In genomic region chr8:84223322-84224029, GRCm38 (mm10) we compare ENCODE assay signal across 16 mouse cellular contexts. TPM values are rescaled to one million over a fixed set of nuclear protein-coding genes. Genes with fewer than 3 reads are reported as not detected.
A peak's percentile ranks its signal among the peaks of the same experiment; 100 is the strongest.
DNase-seq lines count a peak whose midpoint lies in the region; ATAC-seq and TF ChIP-seq lines count a peak whose summit lies in the region.
"Had no signal": no experiment of that assay in that cellular context is flagged by ENCODE, and none has a peak within 500 bp of the region (broad histone marks: within the 10 kb centered on the region; RNA-seq: fewer than 3 reads in every experiment).

No protein-coding gene starts in this region.

- peaks cover 21% of the 10 kb centered on the region for H3K36me3 ChIP-seq in ES-E14 (ENCODE audit: control insufficient read depth, insufficient read depth, low read length, poor library complexity, severe bottlenecking)

- DNase-seq in gastrocnemius, adult 2 months = no peak
- no peak for DNase-seq in gastrocnemius, postnatal 10 days
- peak; percentile 36 for DNase-seq in lung, postnatal 10 days
- DNase-seq in lung, postnatal 14 days = no peak
- DNase-seq in ES-E14 (ENCODE audit: low read depth, low spot score) = peak; percentile 62
- no peak for DNase-seq in yolk sac, embryonic 10.5 days (ENCODE audit: low spot score)
- DNase-seq: cerebellum, adult 2 months; heart, postnatal 10 days; kidney, adult 18-20 months; lung, embryonic 14.5 days; right cerebral cortex, postnatal 4 days; thymus, postnatal 25 days had no signal

- no peak overlapping the region for H3K4me3 ChIP-seq in gastrocnemius, adult 2 months
- H3K4me3 ChIP-seq in ES-E14 (ENCODE audit: insufficient read depth in 1 of 2, low read depth in 1 of 2, low read length in 2 of 2, poor library complexity in 1 of 2, severe bottlenecking in 1 of 2) = peak overlapping the region; percentile 42 to 48
- H3K4me3 ChIP-seq: limb, embryonic 10.5 days had no signal

- in situ Hi-C loops in ES-E14 (cut with MboI; ENCODE audit: low sequenced_read_pairs in 2 of 2, unreplicated experiment in 2 of 2) = no loop called here

- peaks cover 2 to 6% of the 10 kb centered on the region in 2 experiments; a peak in 1 of 4 replicates for H3K4me1 ChIP-seq in ES-E14 (ENCODE audit: control insufficient read depth in 2 of 2, insufficient read depth in 2 of 2, low read length in 2 of 2, poor library complexity in 1 of 2)
- H3K4me1 ChIP-seq: limb, embryonic 10.5 days had no signal

- peak; percentile 25; the same call in 1 of the 2 replicates for ATAC-seq in granulocyte monocyte progenitor cell, adult 5-6 weeks (replicated peaks; ENCODE audit: poor library complexity, severe bottlenecking)
- ATAC-seq: forebrain, embryonic 16.5 days had no signal

- no peaks in the 10 kb centered on the region for H3K9me3 ChIP-seq in ES-E14 (ENCODE audit: control insufficient read depth, insufficient read depth, low read depth, low read length)
- H3K9me3 ChIP-seq: G1E; limb, embryonic 10.5 days had no signal

- peak overlapping the region; percentile 53 for H3K27ac ChIP-seq in gastrocnemius, adult 2 months
- H3K27ac ChIP-seq in ES-E14 (ENCODE audit: insufficient read depth, low read depth, low read length, poor library complexity, severe bottlenecking) = no peak overlapping the region

- intact Hi-C loops in gastrocnemius, adult 2 months (cut with DNase I) = no loop called here

- TF ChIP-seq CTCF in gastrocnemius, adult 2 months (IDR thresholded peaks at IDR 0.05) = no peak

- H3K9ac ChIP-seq in ES-E14 (ENCODE audit: insufficient read depth, low read depth, low read length, poor library complexity, severe bottlenecking) = 0 out of 2 replicates have a peak overlapping the region, but pooled peaks have one; percentile 24
- H3K9ac ChIP-seq: lung, embryonic 14.5 days had no signal

TF ChIP-seq in ES-E14, 5 proteins besides CTCF, POLR2A, EP300 and RAD21:
- TF ChIP-seq MAFK (IDR thresholded peaks at IDR 0.05; ENCODE audit: insufficient read depth, low read depth, low read length) (no peak), ZC3H11A (IDR thresholded peaks at IDR 0.05; ENCODE audit: borderline replicate concordance, low read depth, low read length) (no peak), HCFC1 (IDR thresholded peaks at IDR 0.05; ENCODE audit: borderline replicate concordance, insufficient read depth, low read length) (no peak), ZNF384 (IDR thresholded peaks at IDR 0.05; ENCODE audit: low read depth, low read length) (no peak), CHD2 (IDR thresholded peaks at IDR 0.05; ENCODE audit: low read depth, low read length) (no peak)
TF ChIP-seq in ES-E14: peak in this region for 0.

RNA-seq across cellular contexts. Expression of gene Zswim4, which starts 13.4 kb away (rescaled TPM):
- total RNA-seq in gastrocnemius, adult 2 months (2021) = 1 to 10 TPM; 5.2 to 8.6 TPM
- 1 to 10 TPM; 7.9 to 8.5 TPM for total RNA-seq in gastrocnemius, postnatal 10 days (2021)
- total RNA-seq in ES-E14 (2012; rRNA removed) = 22.1 and 24.6 TPM in 2 replicates
- total RNA-seq in granulocyte monocyte progenitor cell, adult 5-6 weeks (2014; fragmentation: Nextera tagmentation) = 4.6 and 8.1 TPM in 2 replicates
- total RNA-seq in granulocyte monocyte progenitor cell, adult 5-6 weeks (2017) = 4.5 and 4.8 TPM in 2 replicates

RNA-seq across cellular contexts. Expression of gene D8Ertd738e, which starts 26.0 kb away (rescaled TPM):
- total RNA-seq in gastrocnemius, adult 2 months (2021) = 100 to 1,000 TPM; 187 to 222 TPM
- total RNA-seq in gastrocnemius, postnatal 10 days (2021) = 100 to 1,000 TPM; 180 to 184 TPM
- 148 and 181 TPM in 2 replicates for total RNA-seq in ES-E14 (2012; rRNA removed)
- total RNA-seq in granulocyte monocyte progenitor cell, adult 5-6 weeks (2014; fragmentation: Nextera tagmentation) = 145 and 151 TPM in 2 replicates
- 66.2 and 88.3 TPM in 2 replicates for total RNA-seq in granulocyte monocyte progenitor cell, adult 5-6 weeks (2017)

RNA-seq across cellular contexts. Expression of gene Mri1, which starts 33.6 kb away (rescaled TPM):
- total RNA-seq in gastrocnemius, adult 2 months (2021) = 10 to 100 TPM; 14.0 to 15.9 TPM
- total RNA-seq in gastrocnemius, postnatal 10 days (2021) = 10 to 100 TPM; 16.8 to 20.6 TPM
- 32.7 and 55.6 TPM in 2 replicates for total RNA-seq in ES-E14 (2012; rRNA removed)
- total RNA-seq in granulocyte monocyte progenitor cell, adult 5-6 weeks (2014; fragmentation: Nextera tagmentation) = 18.6 and 30.7 TPM in 2 replicates
- 14.0 and 26.3 TPM in 2 replicates for total RNA-seq in granulocyte monocyte progenitor cell, adult 5-6 weeks (2017)

RNA-seq across cellular contexts. Expression of gene Nanos3, which starts 38.5 kb away (rescaled TPM):
- not detected for total RNA-seq in gastrocnemius, adult 2 months (2021)
- 1 to 10 TPM; 1.4 to 2.4 TPM for total RNA-seq in gastrocnemius, postnatal 10 days (2021)
- 7.0 and 9.9 TPM in 2 replicates for total RNA-seq in ES-E14 (2012; rRNA removed)
- total RNA-seq in granulocyte monocyte progenitor cell, adult 5-6 weeks (2014; fragmentation: Nextera tagmentation) = 3.5 and 9.6 TPM in 2 replicates
- not detected in 2 replicates for total RNA-seq in granulocyte monocyte progenitor cell, adult 5-6 weeks (2017)
- total RNA-seq: G1E had no signal

RNA-seq across cellular contexts. Expression of gene Ccdc130, which starts 46.7 kb away (rescaled TPM):
- total RNA-seq in gastrocnemius, adult 2 months (2021) = 1 to 10 TPM; 7.7 to 9.1 TPM
- total RNA-seq in gastrocnemius, postnatal 10 days (2021) = 10 to 100 TPM; 11.3 to 11.4 TPM
- total RNA-seq in ES-E14 (2012; rRNA removed) = 12.5 and 14.9 TPM in 2 replicates
- total RNA-seq in granulocyte monocyte progenitor cell, adult 5-6 weeks (2014; fragmentation: Nextera tagmentation) = 9.8 and 20.0 TPM in 2 replicates
- total RNA-seq in granulocyte monocyte progenitor cell, adult 5-6 weeks (2017) = 10.6 and 10.8 TPM in 2 replicates

Comparison
In these comparisons a context has a peak if more than half of its experiments do, and no peak if none do; other contexts are left out.
1. DNase-seq: peak in lung, postnatal 10 days (single experiment) and ES-E14 (single experiment); none in gastrocnemius, adult 2 months (single experiment), gastrocnemius, postnatal 10 days (single experiment), lung, postnatal 14 days (single experiment) and yolk sac, embryonic 10.5 days (single experiment).